Mouse (Mus musculus) olfactory bulb, adult 2 months (tissue): ENCODE results near the gene Gm14851.
"Not testable (repeated sequence)": the region's sequence is repeated elsewhere in the genome, so short reads cannot be mapped to it uniquely, and the experiment has no call there.

Experiments
- CTCF ChIP-seq: fragments of 200-500 bp; IDR thresholded peaks from 2 replicates; pipeline ENCODE4 v1.5.1; 2012; ENCODE audit warnings: low read depth, mild to moderate bottlenecking, low read length, moderate library complexity; ENCODE audit not compliant: insufficient read depth
- POLR2A ChIP-seq: fragments of 200-500 bp; IDR thresholded peaks from 2 replicates; pipeline ENCODE4 v1.6.1; 2012; ENCODE audit warnings: mild to moderate bottlenecking, low read depth, low read length, moderate library complexity; ENCODE audit not compliant: insufficient read depth

DNA sequence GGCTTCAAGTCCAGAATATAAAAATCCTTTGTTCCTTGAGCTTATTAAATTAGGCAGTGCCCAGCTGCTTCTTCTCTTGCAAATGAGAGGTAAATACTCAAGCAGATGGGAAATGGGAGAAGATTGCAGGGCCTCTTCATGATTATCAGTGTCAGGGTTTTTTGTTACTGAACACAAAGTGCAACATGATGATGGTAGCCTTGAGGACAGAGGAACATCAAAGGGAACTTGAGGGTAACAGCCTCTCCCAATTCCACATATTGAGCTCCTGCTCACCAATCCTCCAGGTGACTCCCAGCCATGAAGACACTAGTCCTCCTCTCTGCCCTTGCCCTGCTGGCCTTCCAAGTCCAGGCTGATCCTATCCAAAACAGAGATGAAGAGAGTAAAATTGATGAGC, 11.7 kb downstream of the Gm14851 start, which contains the start of gene Defa25:
- TF ChIP-seq CTCF, POLR2A: not testable (repeated sequence)
